ENCODE assay signal across 12 mouse cellular contexts in genomic region chr12:13639336-13639735, GRCm38 (mm10).
A peak's percentile ranks its signal among the peaks of the same experiment; 100 is the strongest.
DNase-seq lines count a peak whose midpoint lies in the region; ATAC-seq and TF ChIP-seq lines count a peak whose summit lies in the region.
"Had no signal": no experiment of that assay in that cellular context is flagged by ENCODE, and none has a peak within 500 bp of the region (broad histone marks: within the 10 kb centered on the region; RNA-seq: fewer than 3 reads in every experiment).

No protein-coding gene starts in this region.

- no peak for TF ChIP-seq POLR2A in kidney, adult 2 months (IDR thresholded peaks at IDR 0.05; ENCODE audit: low read depth, low read length)
- no peak for TF ChIP-seq POLR2A in MEL (IDR thresholded peaks at IDR 0.05; ENCODE audit: control insufficient read depth in 1 of 2, insufficient read depth in 1 of 2, low read depth in 1 of 2, low read length in 2 of 2, poor library complexity in 1 of 2)

- H3K4me1 ChIP-seq in kidney, adult 2 months (ENCODE audit: control insufficient read depth, insufficient read depth, low read length) = no peaks in the 10 kb centered on the region
- H3K4me1 ChIP-seq in MEL (ENCODE audit: control insufficient read depth in 1 of 2, insufficient read depth in 2 of 2, low read length in 2 of 2) = no peaks in the 10 kb centered on the region
- H3K4me1 ChIP-seq in midbrain, embryonic 15.5 days = no peaks in the 10 kb centered on the region
- H3K4me1 ChIP-seq: stomach, embryonic 15.5 days had no signal

- H3K27me3 ChIP-seq in kidney, adult 2 months (replicated peaks; ENCODE audit: control insufficient read depth, insufficient read depth, low read length) = no peaks in the 10 kb centered on the region
- no peaks in the 10 kb centered on the region for H3K27me3 ChIP-seq in MEL (ENCODE audit: control insufficient read depth in 1 of 2, insufficient read depth in 2 of 2, low read length in 2 of 2)
- no peaks in the 10 kb centered on the region for H3K27me3 ChIP-seq in midbrain, embryonic 15.5 days (replicated peaks)
- H3K27me3 ChIP-seq: stomach, embryonic 15.5 days had no signal

- ATAC-seq in midbrain, embryonic 15.5 days (replicated peaks) = no peak
- ATAC-seq in CD4-positive, CD25-positive, alpha-beta regulatory T cell, adult 4 months = no peak

- no peak overlapping the region for H3K9ac ChIP-seq in MEL (ENCODE audit: control insufficient read depth, low read depth, low read length, poor library complexity, severe bottlenecking)
- H3K9ac ChIP-seq in midbrain, embryonic 15.5 days = no peak overlapping the region
- H3K9ac ChIP-seq: liver, embryonic 14.5 days; stomach, embryonic 15.5 days had no signal

- H3K9me3 ChIP-seq in MEL (replicated peaks; ENCODE audit: insufficient read depth, low read length) = no peaks in the 10 kb centered on the region
- H3K9me3 ChIP-seq in midbrain, embryonic 15.5 days = no peaks in the 10 kb centered on the region
- H3K9me3 ChIP-seq: G1E; stomach, embryonic 15.5 days had no signal

- TF ChIP-seq RAD21 in MEL (IDR thresholded peaks at IDR 0.05; ENCODE audit: low read depth, low read length) = no peak

- H3K4me2 ChIP-seq in midbrain, embryonic 15.5 days = no peak overlapping the region
- H3K4me2 ChIP-seq: stomach, embryonic 15.5 days had no signal

- no peak overlapping the region for H3K27ac ChIP-seq in kidney, adult 2 months (ENCODE audit: insufficient read depth, low read depth, low read length)
- H3K27ac ChIP-seq in MEL (ENCODE audit: control insufficient read depth, low read depth, low read length) = no peak overlapping the region
- no peak overlapping the region for H3K27ac ChIP-seq in midbrain, embryonic 15.5 days
- H3K27ac ChIP-seq: liver, embryonic 14.5 days; stomach, embryonic 15.5 days had no signal

- no peak overlapping the region for H3K4me3 ChIP-seq in kidney, adult 2 months (ENCODE audit: insufficient read depth, low read depth, low read length)
- no peak overlapping the region for H3K4me3 ChIP-seq in MEL (ENCODE audit: control insufficient read depth in 1 of 2, insufficient read depth in 1 of 2, low read depth in 2 of 2, low read length in 2 of 2)
- H3K4me3 ChIP-seq in midbrain, embryonic 15.5 days = no peak overlapping the region
- H3K4me3 ChIP-seq: stomach, embryonic 15.5 days had no signal

- no peaks in the 10 kb centered on the region for H3K36me3 ChIP-seq in kidney, adult 2 months (ENCODE audit: control insufficient read depth, insufficient read depth, low read length)
- no peaks in the 10 kb centered on the region for H3K36me3 ChIP-seq in MEL (ENCODE audit: control insufficient read depth in 1 of 2, insufficient read depth in 2 of 2, low read length in 2 of 2)
- H3K36me3 ChIP-seq in midbrain, embryonic 15.5 days (replicated peaks) = no peaks in the 10 kb centered on the region
- H3K36me3 ChIP-seq: G1E; stomach, embryonic 15.5 days had no signal

- TF ChIP-seq CTCF in kidney, adult 2 months (conservative IDR thresholded peaks at IDR 0.05; ENCODE audit: insufficient read depth, insufficient read length, low read depth, low read length) = no peak
- no peak for TF ChIP-seq CTCF in MEL (IDR thresholded peaks at IDR 0.05 in 2 of 3, conservative IDR thresholded peaks at IDR 0.05 in 1 of 3; ENCODE audit: control insufficient read depth in 1 of 3, insufficient read depth in 1 of 3, low read depth in 2 of 3, low read length in 3 of 3, poor library complexity in 1 of 3, severe bottlenecking in 1 of 3)

- 50% methylated on average over 1 of the region's 1 CpGs for WGBS in kidney, adult 2 months
- 58% methylated on average over 1 of the region's 1 CpGs for WGBS in midbrain, embryonic 15.5 days

- DNase-seq in kidney, postnatal 10 days = peak; percentile 51
- no peak for DNase-seq in kidney, adult 2 months
- DNase-seq in MEL (ENCODE audit: low read depth, low spot score) = peak; percentile 65
- peak; percentile 80 for DNase-seq in embryo, embryonic 10 days (ENCODE audit: low spot score)
- DNase-seq in mesoderm, embryonic 11.5 days (ENCODE audit: low read depth, low spot score) = peak; percentile 60
- DNase-seq: cerebellum, adult 8-10 months; thymus, postnatal 36 days had no signal

- TF ChIP-seq EP300 in MEL (IDR thresholded peaks at IDR 0.05; ENCODE audit: low read depth in 1 of 2, low read length in 2 of 2) = no peak

- no peaks in the 10 kb centered on the region for H3K79me2 ChIP-seq in MEL (ENCODE audit: control insufficient read depth, insufficient read depth, low read length, poor library complexity)

TF ChIP-seq in MEL, 35 proteins besides CTCF, POLR2A, EP300 and RAD21:
- no peak for TF ChIP-seq ETS1 (IDR thresholded peaks at IDR 0.05; ENCODE audit: low read depth, low read length)
- no peak for TF ChIP-seq POLR2AphosphoS5 (IDR thresholded peaks at IDR 0.05; ENCODE audit: borderline replicate concordance, low read depth, low read length)
- no peak for TF ChIP-seq TBP (IDR thresholded peaks at IDR 0.05; ENCODE audit: low read depth, low read length)
- TF ChIP-seq GATA1 (IDR thresholded peaks at IDR 0.05; ENCODE audit: low read depth, low read length) = no peak
- no peak for TF ChIP-seq ZMIZ1 (IDR thresholded peaks at IDR 0.05; ENCODE audit: low read depth, low read length)
- no peak for TF ChIP-seq TCF12 (IDR thresholded peaks at IDR 0.05; ENCODE audit: low read depth, low read length)
- no peak for TF ChIP-seq USF2 (IDR thresholded peaks at IDR 0.05; ENCODE audit: borderline replicate concordance in 1 of 2, insufficient read depth in 1 of 2, low read depth in 1 of 2, low read length in 2 of 2)
- TF ChIP-seq GABPA (IDR thresholded peaks at IDR 0.05; ENCODE audit: low read depth, low read length) = no peak
- TF ChIP-seq CHD2 (IDR thresholded peaks at IDR 0.05; ENCODE audit: low read length) = no peak
- TF ChIP-seq E2F4 (IDR thresholded peaks at IDR 0.05; ENCODE audit: borderline replicate concordance, low read depth, low read length) = no peak
- no peak for TF ChIP-seq UBTF (IDR thresholded peaks at IDR 0.05; ENCODE audit: borderline replicate concordance, insufficient read depth, low read depth, low read length)
- TF ChIP-seq ZC3H11A (IDR thresholded peaks at IDR 0.05; ENCODE audit: low read depth, low read length) = no peak
TF ChIP-seq in MEL: peak in this region for 0.
